10 mouse cellular contexts compared by ENCODE assay signal in the genomic region with DNA sequence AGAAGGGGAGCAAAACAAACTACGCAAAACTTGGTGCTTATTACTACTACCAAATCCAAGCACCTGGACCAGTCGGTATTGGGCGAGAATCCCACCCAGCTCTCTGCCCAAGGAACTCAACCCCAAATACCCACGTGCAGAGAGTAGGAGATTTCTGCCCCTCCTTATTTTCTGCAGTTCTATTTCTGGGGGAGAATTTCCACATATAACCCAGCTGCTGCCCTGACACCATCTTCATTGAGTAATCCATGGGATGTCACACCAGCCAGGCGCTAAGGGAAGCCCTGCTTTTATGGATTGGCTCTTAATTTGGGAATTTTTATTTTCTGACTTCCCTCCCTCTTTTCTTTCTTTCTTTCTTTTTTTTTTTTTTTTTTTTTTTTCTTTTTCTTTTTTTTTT. TPM values are rescaled to one million over a fixed set of nuclear protein-coding genes. Genes with fewer than 3 reads are reported as not detected.
DNase-seq lines count a peak whose midpoint lies in the region; ATAC-seq lines count a peak whose summit lies in the region.
"Had no signal": no experiment of that assay in that cellular context is flagged by ENCODE, and none has a peak within 500 bp of the region (broad histone marks: within the 10 kb centered on the region; RNA-seq: fewer than 3 reads in every experiment).

No protein-coding gene starts in this region.

- H3K4me2 ChIP-seq in heart, embryonic 12.5 days = no peak overlapping the region
- no peak overlapping the region for H3K4me2 ChIP-seq in lung, embryonic 15.5 days
- H3K4me2 ChIP-seq in stomach, embryonic 16.5 days (ENCODE audit: low read depth, low read length) = no peak overlapping the region

- H3K9me3 ChIP-seq in heart, embryonic 12.5 days (replicated peaks) = no peaks in the 10 kb centered on the region
- H3K9me3 ChIP-seq in lung, embryonic 15.5 days = no peaks in the 10 kb centered on the region
- H3K9me3 ChIP-seq in stomach, embryonic 16.5 days (replicated peaks; ENCODE audit: control insufficient read depth, low read length) = no peaks in the 10 kb centered on the region
- H3K9me3 ChIP-seq: liver, embryonic 15.5 days had no signal

- peaks cover 53% of the 10 kb centered on the region for H3K4me1 ChIP-seq in heart, embryonic 12.5 days (replicated peaks)
- peaks cover 45% of the 10 kb centered on the region for H3K4me1 ChIP-seq in lung, embryonic 15.5 days
- H3K4me1 ChIP-seq in stomach, embryonic 16.5 days (ENCODE audit: control insufficient read depth, insufficient read depth, low read length) = peaks cover 34% of the 10 kb centered on the region

- ATAC-seq in heart, embryonic 12.5 days (ENCODE audit: insufficient number of reproducible peaks, low FRiP score) = no peak
- ATAC-seq in lung, embryonic 15.5 days (ENCODE audit: borderline replicate concordance, extremely low read depth, low FRiP score, low TSS enrichment) = no peak
- peak; percentile 35 for ATAC-seq in granulocyte monocyte progenitor cell, adult 5-6 weeks (replicated peaks; ENCODE audit: poor library complexity, severe bottlenecking)
- no peak for ATAC-seq in stomach, embryonic 16.5 days (ENCODE audit: insufficient read depth, low FRiP score)

- no peak overlapping the region for H3K4me3 ChIP-seq in heart, embryonic 12.5 days
- H3K4me3 ChIP-seq in lung, embryonic 15.5 days = no peak overlapping the region
- no peak overlapping the region for H3K4me3 ChIP-seq in stomach, embryonic 16.5 days (replicated peaks; ENCODE audit: low read length)
- H3K4me3 ChIP-seq: liver, embryonic 15.5 days had no signal

- DNase-seq in heart, postnatal 14 days = no peak
- no peak for DNase-seq in lung, postnatal 36 days
- DNase-seq in thymus, postnatal 14 days = no peak
- no peak for DNase-seq in cerebellum, postnatal 25 days
- DNase-seq: cerebellum, adult 11 months had no signal

- H3K27ac ChIP-seq in heart, embryonic 12.5 days (ENCODE audit: poor library complexity, severe bottlenecking) = peak overlapping the region; percentile 76; the same call in 1 of the 2 replicates
- peak overlapping the region; percentile 89 for H3K27ac ChIP-seq in lung, embryonic 15.5 days
- peak overlapping the region; percentile 88 for H3K27ac ChIP-seq in stomach, embryonic 16.5 days (ENCODE audit: low read length)
- H3K27ac ChIP-seq: liver, embryonic 15.5 days had no signal

- intact Hi-C loops in heart, postnatal 14 days (cut with DNase I) = no loop called here

- WGBS in heart, embryonic 12.5 days = 67% methylated on average over 5 of the region's 5 CpGs
- WGBS in lung, embryonic 15.5 days = 61% methylated on average over 5 of the region's 5 CpGs
- WGBS in stomach, embryonic 16.5 days = 69% methylated on average over 5 of the region's 5 CpGs

- H3K9ac ChIP-seq in heart, embryonic 12.5 days = no peak overlapping the region
- no peak overlapping the region for H3K9ac ChIP-seq in lung, embryonic 15.5 days
- H3K9ac ChIP-seq in stomach, embryonic 16.5 days (ENCODE audit: low read length) = no peak overlapping the region
- H3K9ac ChIP-seq: liver, embryonic 15.5 days had no signal

- H3K27me3 ChIP-seq in heart, embryonic 12.5 days (replicated peaks) = no peaks in the 10 kb centered on the region
- no peaks in the 10 kb centered on the region for H3K27me3 ChIP-seq in lung, embryonic 15.5 days
- H3K27me3 ChIP-seq in stomach, embryonic 16.5 days (ENCODE audit: control insufficient read depth, insufficient read depth, low read length) = no peaks in the 10 kb centered on the region

- H3K36me3 ChIP-seq in heart, embryonic 12.5 days = no peaks in the 10 kb centered on the region
- H3K36me3 ChIP-seq in lung, embryonic 15.5 days = no peaks in the 10 kb centered on the region
- H3K36me3 ChIP-seq in stomach, embryonic 16.5 days (ENCODE audit: control insufficient read depth, insufficient read depth, low read length) = no peaks in the 10 kb centered on the region
- H3K36me3 ChIP-seq: liver, embryonic 15.5 days had no signal

RNA-seq across cellular contexts. Expression of gene Eml4, which starts 38.9 kb away (rescaled TPM):
- 27.6 and 32.4 TPM in 2 replicates for polyA plus RNA-seq in heart, embryonic 12.5 days (2016; fragmentation: Nextera tagmentation; extraction: Ambion mirVana)
- total RNA-seq in heart, postnatal 14 days (2021) = 1 to 10 TPM; 8.3 TPM
- polyA plus RNA-seq in lung, embryonic 15.5 days (2015; fragmentation: Nextera tagmentation; extraction: Ambion mirVana) = 33.7 and 33.8 TPM in 2 replicates
- 33.7 and 42.4 TPM in 2 replicates for total RNA-seq in granulocyte monocyte progenitor cell, adult 5-6 weeks (2014; fragmentation: Nextera tagmentation)
- 82.3 and 87.2 TPM in 2 replicates for total RNA-seq in granulocyte monocyte progenitor cell, adult 5-6 weeks (2017)
- polyA plus RNA-seq in stomach, embryonic 16.5 days (2015; fragmentation: Nextera tagmentation; extraction: Ambion mirVana) = 21.4 and 24.2 TPM in 2 replicates
